Mouse (Mus musculus) A20 (cell line): ENCODE data around the gene Smim26.
A peak's percentile ranks its signal among the peaks of the same experiment; 100 is the strongest.

Source experiments
- DNase-seq: peaks from one replicate; pipeline ENCODE4 v3.0.0-alpha.2; 2011; ENCODE audit warnings: low read depth, low spot score

The Smim26 gene

DNA sequence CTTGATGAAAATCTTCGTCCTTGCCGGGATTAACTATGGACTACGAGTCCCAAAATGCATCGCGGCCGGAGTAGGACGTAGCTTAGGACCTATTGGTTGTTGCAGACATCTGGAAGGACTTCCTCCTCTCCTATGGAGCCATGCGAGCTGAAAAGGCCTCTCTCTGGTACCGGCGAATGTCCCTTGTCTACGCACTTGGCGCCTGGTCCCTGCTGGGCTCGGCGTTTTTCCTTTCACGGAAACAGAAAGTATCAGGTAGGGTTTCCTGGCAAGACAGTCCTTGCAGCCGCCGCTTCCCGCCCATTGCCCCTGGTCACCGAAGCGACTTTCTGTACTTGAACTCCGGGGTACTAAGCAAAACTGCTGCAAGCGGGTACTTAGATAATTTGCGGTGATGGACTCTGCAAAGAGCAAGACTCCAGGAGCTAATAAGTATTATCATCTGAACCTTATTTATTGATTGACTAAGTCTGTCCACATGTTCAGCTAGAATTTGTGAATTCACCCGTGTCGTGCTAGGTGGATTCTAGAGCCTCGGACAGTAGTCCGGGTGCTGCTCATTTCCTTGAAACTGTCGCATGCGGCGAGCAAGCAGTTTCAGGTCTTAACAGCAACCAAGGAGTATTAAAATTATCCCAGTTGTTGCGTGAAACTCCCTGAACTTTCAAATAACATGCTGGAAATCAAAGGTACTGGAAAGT lies at the start of gene Smim26:
Gene Smim26 (plus strand): TSS at position 104 of the 701 bp plus-strand sequence.
- peak; percentile 87 for DNase-seq

- DNase-seq, result no peak
Observed at GRCm38 (mm10) chr2:144544630-144545029, 49.2 kb upstream of the Smim26 start.

DNA sequence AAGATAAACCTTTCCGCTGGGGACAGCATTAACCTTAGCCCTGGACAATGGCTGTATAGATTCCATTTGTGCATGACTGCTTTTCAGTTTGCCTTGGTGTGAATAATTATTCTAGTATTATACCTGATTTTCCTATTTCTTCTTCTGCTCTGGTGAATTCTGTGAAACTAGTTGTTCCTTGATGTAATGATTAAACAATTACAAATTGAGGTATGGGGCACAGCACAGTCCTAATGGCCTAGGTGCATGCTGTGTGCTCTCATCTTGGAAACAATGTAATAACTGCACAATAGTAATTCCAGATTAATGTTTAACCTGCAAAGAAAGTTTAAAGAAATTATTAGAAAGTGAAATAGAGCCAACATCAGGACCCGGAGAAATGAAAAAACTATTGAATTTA lies 48.8 kb upstream of the Smim26 start:
- DNase-seq, result no peak

- DNase-seq, result no peak
Observed at GRCm38 (mm10) chr2:144545481-144545880, 48.4 kb upstream of the Smim26 start.

DNA sequence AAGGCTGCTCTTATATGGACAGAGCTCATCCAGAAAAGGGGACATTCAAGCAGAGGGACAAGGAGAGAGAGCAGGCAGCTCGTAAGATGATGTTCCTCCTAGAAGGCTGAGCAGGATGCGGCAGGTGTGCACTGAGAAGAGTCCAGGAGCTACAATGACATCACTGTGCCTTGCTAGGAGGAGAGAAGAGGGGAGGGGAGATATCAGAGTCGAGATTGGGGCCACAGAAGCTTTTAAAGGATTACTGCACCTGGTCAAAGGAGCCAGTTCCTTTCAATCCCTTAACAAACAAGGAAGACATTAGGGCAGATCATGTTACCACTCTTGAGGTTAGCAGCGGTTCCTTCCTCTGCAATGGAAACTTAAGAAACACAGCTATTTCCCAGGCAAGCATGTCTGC lies 46.3 kb upstream of the Smim26 start:
- DNase-seq, result no peak

DNA sequence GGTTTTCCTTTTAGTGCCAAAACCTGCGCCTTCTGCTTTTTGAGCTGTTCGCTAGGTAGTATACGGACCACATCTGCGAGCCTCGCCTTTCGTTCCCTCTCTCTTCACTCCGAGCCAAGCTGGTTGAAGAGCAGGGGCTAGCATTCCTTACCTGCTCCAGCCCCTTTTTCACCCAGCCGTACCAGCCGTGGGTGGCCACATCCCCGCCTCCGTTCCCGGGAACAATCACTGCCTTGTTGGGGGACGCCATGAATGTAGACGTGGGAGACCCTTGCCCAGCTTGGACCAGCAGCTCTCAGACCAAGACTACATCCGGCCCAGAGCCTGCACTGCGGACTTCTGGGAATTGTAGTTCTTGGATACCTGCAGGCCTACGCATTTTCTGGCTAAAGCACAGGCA lies 43.3 kb upstream of the Smim26 start, which contains the start of gene Rbbp9:
Gene Rbbp9 (minus strand): TSS at position 341 of the 400 bp plus-strand sequence.
- DNase-seq, result no peak

DNA sequence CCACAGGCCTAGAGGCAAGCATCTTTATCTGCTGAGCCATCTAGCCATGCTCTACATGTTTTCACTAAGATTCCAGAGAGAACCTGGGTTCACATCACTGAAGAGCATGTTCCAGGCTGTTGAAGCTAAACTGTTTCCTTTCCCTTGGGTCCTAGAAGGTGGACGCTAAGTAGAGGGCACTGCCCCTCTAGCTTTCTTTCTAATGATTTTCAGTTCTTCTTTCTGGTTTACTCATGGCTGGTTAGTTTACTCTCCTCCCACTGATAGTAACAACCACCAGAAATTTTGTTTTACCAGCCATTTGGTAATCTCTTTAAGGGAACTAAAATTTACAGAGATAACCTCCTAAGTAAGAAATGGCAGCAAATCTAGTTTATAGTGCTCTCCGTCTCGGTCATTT lies 39.9 kb upstream of the Smim26 start:
- peak; percentile 50 for DNase-seq

DNA sequence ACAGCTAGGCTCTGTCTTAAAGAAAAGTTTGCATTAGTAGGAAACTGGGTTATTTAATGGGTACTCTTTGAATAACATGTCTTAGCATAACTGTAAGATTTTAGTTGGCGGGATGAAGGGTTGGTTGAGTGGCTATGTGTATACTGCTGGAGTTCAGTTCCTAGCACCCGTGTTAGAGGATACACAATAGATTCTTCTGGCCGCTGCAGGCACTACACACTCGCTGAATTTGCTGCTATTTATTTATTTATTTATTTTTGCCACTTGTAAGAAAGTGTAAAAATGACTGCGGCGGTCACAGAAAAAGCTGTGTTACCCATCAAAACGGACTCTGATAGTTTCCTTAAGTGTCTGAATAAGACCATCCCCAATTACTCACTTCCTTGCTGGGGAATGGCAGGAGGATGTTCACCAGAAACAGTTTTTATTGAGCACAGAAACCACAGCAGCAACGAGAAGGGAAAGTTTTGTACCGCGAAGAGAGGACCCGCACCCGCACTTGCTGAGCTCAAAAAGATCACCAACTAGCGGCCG lies 38.5 kb upstream of the Smim26 start:
- no peak for DNase-seq

- DNase-seq, result peak; percentile 97
Observed at GRCm38 (mm10) chr2:144555820-144556552, 37.9 kb upstream of the Smim26 start, which contains the start of gene Sec23b. Sec23b (plus strand) TSS chr2:144556229.

DNA sequence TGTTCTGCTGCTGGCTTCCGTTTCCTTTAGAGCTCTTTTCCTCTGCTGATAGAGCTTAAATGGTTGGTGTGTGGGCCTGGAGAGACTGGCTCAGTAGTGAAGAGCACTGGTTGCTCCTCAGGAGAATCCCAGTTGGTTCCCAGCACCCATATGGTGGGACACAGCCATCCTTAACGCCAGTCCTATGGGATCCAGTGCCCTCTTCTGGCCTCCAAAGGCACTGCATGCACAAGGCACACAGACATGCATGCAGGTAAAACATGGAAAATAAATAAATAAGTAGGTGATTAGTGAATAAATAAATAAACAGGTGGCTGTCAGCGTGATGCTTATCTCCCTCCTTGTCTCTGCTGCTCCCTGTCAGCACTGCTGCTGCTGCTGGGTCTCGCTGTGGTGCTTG lies 5.1 kb upstream of the Smim26 start:
- DNase-seq, result no peak

DNA sequence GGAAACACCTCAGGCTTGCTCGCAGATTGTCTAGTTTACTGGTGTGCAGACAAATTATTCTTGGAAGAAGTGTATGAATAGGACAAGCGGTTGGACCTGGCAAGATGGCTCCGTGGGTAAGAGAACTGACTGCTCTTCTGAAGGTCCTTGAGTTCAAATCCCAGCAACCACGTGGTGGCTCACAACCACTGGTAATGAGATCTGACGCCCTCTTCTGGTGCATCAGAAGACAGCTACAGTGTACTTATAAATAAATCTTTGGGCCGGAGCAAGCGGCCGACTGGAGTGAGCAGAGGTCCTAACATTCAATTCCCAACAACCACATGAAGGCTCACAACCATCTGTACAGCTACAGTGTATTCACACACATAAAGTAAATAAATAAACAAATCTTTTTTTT lies 818 bp upstream of the Smim26 start:
- peak; percentile 36 for DNase-seq

DNA sequence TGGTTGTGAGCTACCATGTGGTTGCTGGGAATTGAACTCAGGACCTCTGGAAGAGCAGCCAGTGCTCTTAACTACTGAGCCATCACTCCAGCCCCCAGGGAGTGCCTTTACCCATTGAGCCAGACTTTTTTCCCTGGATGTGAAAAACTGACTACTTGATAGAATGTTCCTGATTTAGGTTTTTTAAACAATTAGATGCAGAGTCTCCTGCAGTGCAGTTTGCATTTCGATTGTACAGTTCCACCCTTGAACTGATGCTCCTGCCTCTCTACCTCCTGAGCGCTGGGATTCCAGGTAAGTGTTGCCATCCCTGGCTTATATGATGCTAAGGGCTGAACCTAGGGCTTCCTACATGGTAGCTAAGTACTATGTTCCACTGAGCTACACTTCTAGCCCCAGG lies 4.2 kb downstream of the Smim26 start:
- DNase-seq, result no peak

GRCm38 (mm10) chr2:144599831-144600687 lies 6.2 kb downstream of the Smim26 start, which contains the start of gene Dtd1:
Dtd1 (plus strand) TSS chr2:144599897.
- peak; percentile 93 for DNase-seq

GRCm38 (mm10) chr2:144601576-144601975 lies 7.7 kb downstream of the Smim26 start:
- no peak for DNase-seq

DNA sequence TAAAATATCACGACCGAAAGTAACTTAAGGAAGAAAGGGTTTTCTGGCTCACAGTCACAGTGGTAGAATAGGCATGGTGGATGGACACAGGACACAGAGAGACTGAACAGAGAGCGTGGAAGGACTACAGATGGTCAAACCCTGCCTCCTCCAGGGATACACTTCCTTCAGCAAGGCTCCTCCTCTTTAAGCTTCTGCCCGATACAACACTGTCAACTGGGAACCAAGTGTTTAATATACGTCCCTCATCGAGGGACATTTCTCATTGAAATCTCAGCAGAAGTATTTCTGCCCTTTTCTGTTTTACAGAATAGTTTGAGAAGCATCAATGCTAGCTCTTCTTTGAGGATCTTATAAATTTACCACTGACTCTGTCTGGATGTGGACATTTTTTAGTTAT lies 20.1 kb downstream of the Smim26 start:
- no peak for DNase-seq

GRCm38 (mm10) chr2:144617074-144617874 lies 23.4 kb downstream of the Smim26 start:
- no peak for DNase-seq

DNA sequence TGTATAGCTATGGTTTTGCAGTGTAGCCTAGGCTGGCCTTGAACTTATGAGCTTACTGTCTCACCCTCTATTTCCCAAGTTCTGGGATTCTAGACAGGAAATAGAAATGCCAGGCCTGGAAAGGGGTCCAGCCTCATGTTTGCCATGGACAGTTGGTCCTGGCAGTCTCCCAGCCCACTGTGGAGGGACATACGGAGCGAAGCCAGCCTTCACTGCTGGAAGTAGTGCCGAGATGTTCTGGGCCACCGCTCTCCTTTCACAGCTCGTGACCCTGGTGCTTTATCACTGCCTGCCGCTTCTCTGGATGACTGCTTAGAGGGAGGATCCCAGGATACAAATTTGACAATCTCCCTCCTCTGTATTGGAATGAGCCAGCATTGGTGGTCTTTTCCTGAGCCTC lies 27.6 kb downstream of the Smim26 start:
- no peak for DNase-seq

- no peak for DNase-seq
Observed at GRCm38 (mm10) chr2:144633551-144633950, 39.7 kb downstream of the Smim26 start.

GRCm38 (mm10) chr2:144634231-144634630 lies 40.4 kb downstream of the Smim26 start:
- DNase-seq, result no peak

DNA sequence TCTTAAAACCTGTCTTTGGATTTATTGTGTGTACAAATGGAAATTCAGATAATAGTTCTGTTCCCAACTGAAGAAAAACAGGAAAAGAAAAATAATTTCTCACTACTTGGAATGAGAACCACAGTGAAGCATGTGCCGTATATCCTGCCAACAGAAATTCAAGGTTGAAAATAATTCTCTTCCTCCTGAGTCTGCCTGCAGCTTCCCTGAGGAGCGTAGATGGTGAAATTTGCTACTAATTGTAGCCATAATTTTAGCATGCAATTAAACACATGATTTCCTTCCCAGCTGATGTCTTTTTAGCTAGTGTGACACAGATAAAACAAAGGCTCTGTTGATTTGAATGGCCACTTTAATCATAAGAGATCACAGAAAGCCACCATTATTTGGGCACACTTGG lies 40.9 kb downstream of the Smim26 start:
- no peak for DNase-seq
